Mouse (Mus musculus): Measurements from ENCODE around the gene Guca2a. TPM values are rescaled to one million over a fixed set of nuclear protein-coding genes. Genes with fewer than 3 reads are reported as not detected.

Gene Guca2a
- polyA plus RNA-seq (2012; rRNA removed) = 23.0 TPM in 1 of 2 replicates, not detected in the other

DNA sequence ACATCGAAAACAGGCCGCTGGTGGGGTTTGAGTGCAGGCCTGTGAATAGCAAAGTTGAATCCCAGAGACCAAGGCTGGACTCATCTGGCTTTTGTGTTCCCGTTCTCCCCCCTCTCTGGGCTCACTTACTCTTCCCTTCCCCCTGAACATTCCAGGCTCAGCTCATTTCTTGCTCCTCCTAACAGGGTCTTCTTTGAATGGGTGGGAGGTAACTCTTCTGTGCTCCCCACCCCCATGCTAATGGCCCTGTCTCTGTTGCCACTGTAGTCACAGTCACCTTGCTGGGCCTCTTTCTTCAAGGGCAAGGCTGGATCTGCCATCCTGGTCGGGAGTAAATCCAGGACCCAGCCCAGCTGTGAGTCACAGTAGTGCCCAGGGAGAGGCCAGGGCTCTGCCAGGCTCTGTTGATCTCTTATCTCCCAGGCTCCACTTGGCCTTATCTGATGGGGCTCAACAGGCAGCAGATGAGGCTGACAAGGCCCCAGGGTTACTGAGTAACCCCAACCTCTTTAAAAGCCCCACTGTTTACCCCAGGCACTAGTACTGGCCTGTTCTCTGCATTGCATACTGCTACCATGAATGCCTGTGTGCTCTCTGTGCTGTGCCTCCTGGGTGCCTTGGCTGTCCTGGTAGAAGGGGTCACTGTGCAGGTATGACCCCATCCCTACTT, at the start of gene Guca2a:
Gene Guca2a (plus strand): TSS at position 529 of the 670 bp plus-strand sequence.
- H3K4me1 ChIP-seq (ENCODE audit: control insufficient read depth, insufficient read depth, low read length) = peaks cover 2% of the 10 kb centered on the region; the same call in 1 of the 2 replicates
- no peak for DNase-seq
- H3K4me3 ChIP-seq (replicated peaks; ENCODE audit: extremely low read depth, low read depth, low read length) = no peak within 1 kb of the TSS
- TF ChIP-seq POLR2A (IDR thresholded peaks at IDR 0.05; ENCODE audit: borderline replicate concordance, extremely low read depth, low read depth, low read length) (no peak), CTCF (IDR thresholded peaks at IDR 0.05; ENCODE audit: insufficient read depth, low read length) (no peak)
- 61% methylated on average over 4 of the region's 4 CpGs for WGBS

DNA sequence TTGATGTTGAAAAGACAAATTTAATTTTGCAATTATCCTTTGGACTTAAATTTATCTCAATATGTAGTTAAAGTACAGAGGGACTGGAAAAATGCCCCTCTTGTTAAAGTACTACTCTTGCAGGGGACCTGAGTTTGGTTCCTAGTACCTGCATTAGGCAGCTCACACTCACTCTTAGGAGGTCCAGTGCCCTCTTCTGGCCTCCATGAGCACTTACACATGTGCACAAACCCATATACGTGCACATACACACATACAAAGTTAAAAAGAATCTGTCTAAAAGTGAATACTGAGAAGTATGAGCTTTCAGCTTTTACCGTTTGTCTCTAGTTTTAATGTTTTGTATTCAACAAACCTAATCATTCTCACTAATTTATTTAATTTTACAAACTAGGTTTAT, 49.5 kb upstream of the Guca2a start:
- 96% methylated on average over 2 of the region's 2 CpGs for WGBS
- no peak for TF ChIP-seq POLR2A (IDR thresholded peaks at IDR 0.05; ENCODE audit: borderline replicate concordance, extremely low read depth, low read depth, low read length)
- TF ChIP-seq CTCF (IDR thresholded peaks at IDR 0.05; ENCODE audit: insufficient read depth, low read length) = no peak
- Histone ChIP-seq H3K4me1 (ENCODE audit: control insufficient read depth, insufficient read depth, low read length) (no peaks in the 10 kb centered on the region), H3K4me3 (replicated peaks; ENCODE audit: extremely low read depth, low read depth, low read length) (no peak overlapping the region)
- DNase-seq = no peak

DNA sequence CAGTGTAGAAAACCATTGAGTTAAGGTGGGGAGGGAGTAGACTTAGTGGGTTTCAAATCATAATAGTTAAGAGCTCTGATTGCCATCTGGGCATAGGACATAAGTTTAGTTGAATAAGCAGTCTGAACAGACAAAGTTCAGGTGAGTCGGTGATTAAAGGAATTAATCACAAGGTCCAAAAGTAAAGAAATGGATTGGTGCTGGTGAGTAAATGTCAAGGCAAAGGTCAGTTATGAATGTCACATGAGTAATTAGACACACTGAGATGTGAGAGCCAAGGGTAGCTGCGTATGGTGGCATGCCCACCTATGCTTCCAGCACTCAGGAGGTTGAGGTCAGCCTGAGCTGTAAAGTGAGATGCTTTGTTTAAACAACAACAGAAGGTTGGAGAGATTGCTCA, 48.1 kb upstream of the Guca2a start:
- TF ChIP-seq CTCF (IDR thresholded peaks at IDR 0.05; ENCODE audit: insufficient read depth, low read length) (no peak), POLR2A (IDR thresholded peaks at IDR 0.05; ENCODE audit: borderline replicate concordance, extremely low read depth, low read depth, low read length) (no peak)
- Histone ChIP-seq H3K4me1 (ENCODE audit: control insufficient read depth, insufficient read depth, low read length) (no peaks in the 10 kb centered on the region), H3K4me3 (replicated peaks; ENCODE audit: extremely low read depth, low read depth, low read length) (no peak overlapping the region)
- DNase-seq = no peak
- WGBS = 79% methylated on average over 2 of the region's 2 CpGs

- TF ChIP-seq POLR2A (IDR thresholded peaks at IDR 0.05; ENCODE audit: borderline replicate concordance, extremely low read depth, low read depth, low read length) (no peak), CTCF (IDR thresholded peaks at IDR 0.05; ENCODE audit: insufficient read depth, low read length) (no peak)
- 84% methylated on average over 1 of the region's 1 CpGs for WGBS
- H3K4me3 ChIP-seq (replicated peaks; ENCODE audit: extremely low read depth, low read depth, low read length) = no peak overlapping the region
Measured at GRCm38 (mm10) chr4:119590027-119590426, 47.5 kb upstream of the Guca2a start.

DNA sequence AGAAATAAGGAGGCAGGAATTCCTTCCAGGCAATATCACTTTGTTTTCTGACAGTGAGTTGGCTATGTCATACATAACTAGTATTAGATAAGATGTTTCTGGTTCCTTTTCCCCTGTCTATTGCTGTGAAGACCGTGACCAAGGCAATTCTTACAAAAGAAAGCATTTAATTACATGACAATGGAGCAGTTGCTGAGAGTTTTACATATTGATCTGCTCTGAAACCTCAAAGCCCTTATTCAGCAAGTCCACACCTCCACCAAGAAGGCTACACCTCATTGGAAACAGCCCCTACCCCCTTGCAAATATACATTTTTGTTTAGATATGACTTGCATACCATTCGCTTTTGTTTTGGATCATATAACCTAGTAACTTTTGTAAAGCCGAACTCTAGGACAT, 45.0 kb upstream of the Guca2a start:
- H3K4me3 ChIP-seq (replicated peaks; ENCODE audit: extremely low read depth, low read depth, low read length) = no peak overlapping the region
- no peak for DNase-seq
- H3K4me1 ChIP-seq (ENCODE audit: control insufficient read depth, insufficient read depth, low read length) = no peaks in the 10 kb centered on the region
- TF ChIP-seq CTCF (IDR thresholded peaks at IDR 0.05; ENCODE audit: insufficient read depth, low read length) (no peak), POLR2A (IDR thresholded peaks at IDR 0.05; ENCODE audit: borderline replicate concordance, extremely low read depth, low read depth, low read length) (no peak)
- WGBS = 77% methylated on average over 3 of the region's 3 CpGs

More at GRCm38 (mm10) chr4:119590027-119590426, 47.5 kb upstream of the Guca2a start:
- no peak for DNase-seq
- H3K4me1 ChIP-seq (ENCODE audit: control insufficient read depth, insufficient read depth, low read length) = no peaks in the 10 kb centered on the region

- WGBS = 92% methylated on average over 14 of the region's 14 CpGs
- Histone ChIP-seq H3K4me3 (replicated peaks; ENCODE audit: extremely low read depth, low read depth, low read length) (no peak overlapping the region), H3K4me1 (ENCODE audit: control insufficient read depth, insufficient read depth, low read length) (no peaks in the 10 kb centered on the region)
- no peak for DNase-seq
- TF ChIP-seq CTCF (IDR thresholded peaks at IDR 0.05; ENCODE audit: insufficient read depth, low read length) (no peak), POLR2A (IDR thresholded peaks at IDR 0.05; ENCODE audit: borderline replicate concordance, extremely low read depth, low read depth, low read length) (no peak)
Measured at GRCm38 (mm10) chr4:119594331-119594730, 43.2 kb upstream of the Guca2a start.

DNA sequence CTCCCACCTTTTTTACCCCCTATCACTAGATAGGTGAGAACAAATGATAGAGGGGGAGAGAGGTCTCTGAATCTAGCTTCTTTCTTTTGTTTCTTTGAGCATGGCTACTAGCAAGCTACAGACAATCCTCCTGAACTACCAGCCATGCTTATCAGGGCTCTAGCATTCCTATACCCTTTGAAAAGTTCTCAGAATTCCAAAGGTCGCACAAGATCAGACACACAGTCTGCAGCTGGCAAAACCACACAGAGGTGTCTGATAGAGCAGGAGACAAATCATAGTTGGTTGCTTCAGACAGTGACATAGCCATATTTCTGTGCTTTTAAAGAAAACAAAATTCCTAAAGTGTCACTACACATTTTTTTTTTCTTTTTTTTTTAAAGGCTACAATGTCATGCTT, 37.9 kb upstream of the Guca2a start:
- peaks cover 2% of the 10 kb centered on the region; the same call in 1 of the 2 replicates for H3K4me1 ChIP-seq (ENCODE audit: control insufficient read depth, insufficient read depth, low read length)
- H3K4me3 ChIP-seq (replicated peaks; ENCODE audit: extremely low read depth, low read depth, low read length) = no peak overlapping the region
- WGBS = 51% methylated on average over 1 of the region's 1 CpGs
- DNase-seq = no peak
- TF ChIP-seq CTCF (IDR thresholded peaks at IDR 0.05; ENCODE audit: insufficient read depth, low read length) = no peak
- no peak for TF ChIP-seq POLR2A (IDR thresholded peaks at IDR 0.05; ENCODE audit: borderline replicate concordance, extremely low read depth, low read depth, low read length)

- H3K4me3 ChIP-seq (replicated peaks; ENCODE audit: extremely low read depth, low read depth, low read length) = no peak overlapping the region
- peaks cover 2% of the 10 kb centered on the region for H3K4me1 ChIP-seq (ENCODE audit: control insufficient read depth, insufficient read depth, low read length)
- WGBS = 51% methylated on average over 1 of the region's 1 CpGs
- TF ChIP-seq POLR2A (IDR thresholded peaks at IDR 0.05; ENCODE audit: borderline replicate concordance, extremely low read depth, low read depth, low read length) = no peak
- no peak for TF ChIP-seq CTCF (IDR thresholded peaks at IDR 0.05; ENCODE audit: insufficient read depth, low read length)
- no peak for DNase-seq
Measured at GRCm38 (mm10) chr4:119609488-119609887, 28.0 kb upstream of the Guca2a start.

DNA sequence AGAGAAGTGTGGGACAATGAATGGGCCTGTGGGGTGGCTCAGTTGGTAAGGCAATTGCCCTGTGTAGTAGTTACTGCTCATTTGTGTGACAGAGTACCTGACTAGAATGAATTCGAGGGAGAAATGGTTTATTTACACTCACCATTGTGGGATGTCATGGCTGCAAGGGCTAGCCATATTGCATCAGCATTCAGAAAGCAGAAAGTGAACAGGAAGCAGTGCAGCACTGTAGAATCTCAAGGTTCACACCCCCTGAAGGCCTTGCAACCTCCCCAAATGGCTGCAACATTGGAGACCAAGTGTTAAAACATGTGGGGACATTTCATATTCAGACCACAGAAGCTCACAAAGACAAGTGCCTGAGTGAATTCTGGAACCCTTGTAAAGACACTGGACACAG, 23.4 kb upstream of the Guca2a start:
- 23% methylated on average over 1 of the region's 1 CpGs for WGBS
- Histone ChIP-seq H3K4me3 (replicated peaks; ENCODE audit: extremely low read depth, low read depth, low read length) (no peak overlapping the region), H3K4me1 (ENCODE audit: control insufficient read depth, insufficient read depth, low read length) (peaks cover 2% of the 10 kb centered on the region)
- DNase-seq = no peak
- TF ChIP-seq POLR2A (IDR thresholded peaks at IDR 0.05; ENCODE audit: borderline replicate concordance, extremely low read depth, low read depth, low read length) = no peak
- TF ChIP-seq CTCF (IDR thresholded peaks at IDR 0.05; ENCODE audit: insufficient read depth, low read length) = no peak

DNA sequence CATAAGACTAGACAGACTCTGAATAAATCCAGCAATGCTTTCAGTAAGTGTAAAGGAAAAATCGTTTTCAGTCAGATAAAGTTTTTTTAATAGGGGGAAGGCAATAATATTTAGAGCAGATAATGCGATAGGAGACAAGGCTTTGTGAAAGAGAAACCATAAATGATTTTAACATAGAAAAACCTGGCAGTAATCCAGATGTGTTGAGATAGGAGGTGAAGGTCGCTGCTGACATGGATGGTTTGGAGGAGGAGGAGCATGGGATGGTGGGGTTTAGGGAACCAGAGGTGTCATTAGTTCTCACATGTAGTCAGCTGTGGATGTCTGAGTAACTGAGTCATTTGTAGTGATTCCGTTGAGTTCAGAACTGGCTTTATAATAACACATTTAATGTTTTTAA, 22.8 kb upstream of the Guca2a start:
- H3K4me3 ChIP-seq (replicated peaks; ENCODE audit: extremely low read depth, low read depth, low read length) = no peak overlapping the region
- WGBS = 48% methylated on average over 4 of the region's 4 CpGs
- DNase-seq = no peak
- peaks cover 2% of the 10 kb centered on the region for H3K4me1 ChIP-seq (ENCODE audit: control insufficient read depth, insufficient read depth, low read length)
- TF ChIP-seq CTCF (IDR thresholded peaks at IDR 0.05; ENCODE audit: insufficient read depth, low read length) (no peak), POLR2A (IDR thresholded peaks at IDR 0.05; ENCODE audit: borderline replicate concordance, extremely low read depth, low read depth, low read length) (no peak)

Data from lung, adult 2 months (tissue).